Mouse (Mus musculus) hindbrain, embryonic 10.5 days (tissue): ENCODE measurements at regions not wholly inside any gene's neighbourhood (a gene's known extent, or its start where the extent isn't known, plus 50 kb on each side); places are given as distances from the start of the nearest gene placed in this dataset.
A peak's percentile ranks its signal among the peaks of the same experiment; 100 is the strongest.

ENCODE experiments used
- DNase-seq: peaks from one replicate; pipeline ENCODE4 v3.0.0-alpha.2; 2017; ENCODE audit warnings: low spot score
- H3K27ac ChIP-seq: fragments of 300-500 bp; sonication (generic); 2 replicates; pipeline ENCODE4 v1.5.1; 2016; ENCODE audit warnings: mild to moderate bottlenecking, moderate library complexity
- H3K27me3 ChIP-seq: fragments of 300-500 bp; sonication (generic); 2 replicates; pipeline ENCODE4 v1.6.1; 2016; ENCODE audit warnings: mild to moderate bottlenecking; ENCODE audit not compliant: poor library complexity, insufficient read depth, severe bottlenecking
- H3K36me3 ChIP-seq: fragments of 300-500 bp; sonication (generic); 2 replicates; pipeline ENCODE4 v1.6.1; 2016; ENCODE audit warnings: mild to moderate bottlenecking, moderate library complexity
- H3K4me1 ChIP-seq: fragments of 300-500 bp; sonication (generic); replicated peaks from 2 replicates; pipeline ENCODE4 v1.6.1; 2016; ENCODE audit warnings: mild to moderate bottlenecking
- H3K4me3 ChIP-seq: fragments of 300-500 bp; sonication (generic); 2 replicates; pipeline ENCODE4 v1.5.1; 2016; ENCODE audit warnings: mild to moderate bottlenecking, moderate library complexity
- H3K9me3 ChIP-seq: fragments of 300-500 bp; sonication (generic); 2 replicates; pipeline ENCODE4 v1.6.1; 2016; ENCODE audit warnings: mild to moderate bottlenecking, moderate library complexity
- WGBS: fragments of 180-500 bp; shearing (Covaris S2); methylation state at CpG from one replicate; pipeline ENCODE4 v1.1.7; 2016; 5-methylcytosine and 5-hydroxymethylcytosine counted together

DNA sequence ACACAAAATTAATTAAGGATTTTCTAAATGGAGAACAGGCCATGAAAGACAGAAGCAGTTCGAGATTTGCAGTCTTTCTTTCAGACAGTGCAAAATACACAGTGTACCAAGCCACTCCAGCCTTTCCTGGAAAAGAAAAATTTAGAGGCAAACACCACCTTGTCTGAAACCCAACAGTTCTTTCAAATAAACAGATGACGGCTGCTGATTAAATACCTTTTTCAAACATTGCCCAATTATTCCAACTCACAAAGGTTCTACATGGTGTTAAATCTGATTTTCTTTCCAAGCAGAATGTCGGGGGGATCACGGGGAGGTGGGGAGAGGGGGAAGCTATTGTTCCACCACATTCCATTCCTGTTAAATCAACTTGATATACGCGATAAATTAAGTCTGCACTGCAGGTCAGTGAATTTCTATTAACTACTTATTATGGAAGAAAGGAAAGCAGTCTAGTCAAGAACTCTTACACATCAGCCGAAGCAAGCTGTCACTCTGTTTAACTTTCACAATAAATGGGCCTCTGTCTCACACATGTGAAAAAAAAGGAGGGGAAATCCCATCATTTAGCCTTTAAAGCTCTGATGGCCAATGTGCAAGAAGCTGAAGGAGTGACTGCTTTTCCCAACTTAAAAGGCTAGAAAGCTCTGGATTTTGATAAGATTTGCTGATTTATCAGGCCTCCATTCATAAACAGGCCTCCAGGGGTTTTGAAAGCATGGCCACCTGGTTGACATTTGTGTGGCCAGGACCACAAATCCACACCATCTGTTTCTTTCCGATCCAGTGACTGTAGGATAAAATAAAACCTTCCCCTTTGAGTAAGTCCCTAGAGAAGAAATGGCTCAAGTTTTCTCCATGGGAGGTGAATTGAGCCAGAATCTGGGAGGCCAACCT is 165.4 kb downstream of the Nedd1 start:
- H3K27me3 ChIP-seq = no peaks in the 10 kb centered on the region
- H3K36me3 ChIP-seq = no peaks in the 10 kb centered on the region
- H3K4me1 ChIP-seq = peaks cover 28% of the 10 kb centered on the region
- peak overlapping the region; percentile 86 for H3K27ac ChIP-seq
- peak overlapping the region; percentile 11; the same call in 1 of the 2 replicates for H3K4me3 ChIP-seq
- WGBS = 13% methylated on average over 8 of the region's 8 CpGs
- H3K9me3 ChIP-seq = no peaks in the 10 kb centered on the region
- DNase-seq = peak; percentile 39

DNA sequence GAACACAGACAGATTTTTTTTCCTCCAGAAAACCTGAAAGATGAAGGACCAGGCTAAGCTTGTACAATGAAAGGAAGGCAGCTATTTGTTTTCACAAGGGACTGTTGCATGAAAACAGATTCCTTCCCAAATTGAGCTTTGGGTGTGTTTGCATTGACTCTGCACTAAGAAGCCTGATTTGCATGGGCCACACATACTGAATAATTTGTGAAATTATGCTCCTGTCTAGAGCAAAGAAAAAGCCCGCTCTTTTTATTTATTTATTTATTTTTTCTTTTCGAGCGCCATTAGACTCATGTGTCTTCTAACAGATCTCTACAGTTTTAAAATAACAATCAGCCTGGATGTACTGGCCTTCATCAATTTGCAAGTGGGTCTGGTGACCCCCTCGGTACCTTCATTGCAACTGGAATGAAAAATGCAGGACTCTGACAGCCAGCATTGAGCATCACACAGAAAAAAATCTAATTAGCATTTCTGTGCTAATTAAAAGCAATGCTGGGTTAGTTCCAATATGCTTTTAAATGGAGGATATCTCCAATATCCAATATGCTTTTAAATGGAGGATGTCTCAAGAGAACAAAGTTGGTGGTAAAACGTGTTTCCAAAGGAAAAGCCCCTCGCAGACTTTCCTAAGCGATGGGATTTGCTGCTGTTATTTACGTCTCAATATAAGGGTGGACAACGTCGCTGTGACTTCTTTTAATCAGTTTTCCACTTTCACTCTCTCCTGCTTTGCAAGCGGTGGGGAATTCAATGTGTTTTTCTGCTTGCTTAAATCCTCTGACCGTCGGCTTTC is 166.3 kb downstream of the Nedd1 start:
- DNase-seq = no peak
- 30% methylated on average over 13 of the region's 13 CpGs for WGBS

DNA sequence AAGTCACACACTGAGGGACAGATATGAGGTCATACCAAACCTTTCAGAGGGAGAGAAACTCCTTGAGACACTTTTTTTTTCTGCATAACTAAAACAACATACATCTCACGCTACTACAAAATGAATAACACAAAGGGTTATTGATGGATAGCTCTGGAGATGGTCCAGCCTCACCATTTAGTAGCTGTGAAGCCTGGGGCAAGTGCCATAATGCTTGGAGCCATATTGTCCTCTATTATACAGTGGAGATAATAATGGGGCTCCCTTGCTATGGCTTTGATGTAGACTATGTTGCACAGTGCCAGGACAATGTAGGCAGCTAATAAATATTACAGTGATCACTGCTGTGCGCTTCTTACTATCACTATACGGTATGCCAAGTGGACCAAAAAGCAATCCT is 168.3 kb downstream of the Nedd1 start:
- no peak for DNase-seq
- Histone ChIP-seq H3K9me3 (no peaks in the 10 kb centered on the region), H3K4me1 (peaks cover 28% of the 10 kb centered on the region), H3K27ac (no peak overlapping the region), H3K27me3 (no peaks in the 10 kb centered on the region), H3K4me3 (no peak overlapping the region), H3K36me3 (no peaks in the 10 kb centered on the region)
- 92% methylated on average over 3 of the region's 3 CpGs for WGBS

More for the DNA sequence above, 166.3 kb downstream of the Nedd1 start:
- H3K9me3 ChIP-seq = no peaks in the 10 kb centered on the region
- H3K36me3 ChIP-seq = no peaks in the 10 kb centered on the region
- no peaks in the 10 kb centered on the region for H3K27me3 ChIP-seq
- peak overlapping the region; percentile 11 for H3K4me3 ChIP-seq
- peaks cover 28% of the 10 kb centered on the region for H3K4me1 ChIP-seq
- H3K27ac ChIP-seq = peak overlapping the region; percentile 86

DNA sequence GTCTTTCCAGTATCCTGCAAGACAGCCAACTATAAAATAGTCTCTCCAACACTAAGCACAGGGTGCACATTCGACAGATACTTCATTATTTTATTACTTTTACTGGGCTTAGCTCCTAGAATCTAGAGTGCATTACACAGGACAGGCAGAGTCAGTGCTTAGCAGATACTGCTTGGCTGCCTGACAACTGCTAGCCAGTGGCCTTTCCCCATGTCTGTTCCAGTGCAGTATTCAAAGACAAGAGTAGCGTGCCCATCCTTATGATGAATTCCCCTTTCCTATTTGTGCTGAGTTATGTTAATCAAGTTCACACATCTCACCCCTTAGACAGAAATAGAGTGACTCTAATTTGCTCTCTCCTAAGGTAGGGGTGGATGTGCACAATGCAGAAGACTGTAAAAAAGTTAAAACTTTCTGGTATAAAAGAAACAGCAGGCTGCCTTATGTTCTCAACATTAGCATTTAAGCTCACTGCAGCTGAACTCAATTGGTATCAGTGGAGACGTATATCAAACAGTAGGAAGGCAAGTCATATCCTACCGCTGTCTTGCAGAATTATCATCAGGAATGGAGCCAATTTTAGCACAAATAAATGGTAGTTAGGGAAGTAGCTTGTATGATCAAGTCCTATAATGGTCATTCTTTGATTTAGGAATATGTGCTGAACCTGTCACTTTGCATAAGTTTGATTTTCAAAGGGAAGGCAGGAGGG is 173.2 kb downstream of the Nedd1 start:
- 71% methylated on average over 4 of the region's 4 CpGs for WGBS
- Histone ChIP-seq H3K27me3 (no peaks in the 10 kb centered on the region), H3K4me3 (no peak overlapping the region), H3K27ac (no peak overlapping the region), H3K36me3 (no peaks in the 10 kb centered on the region), H3K9me3 (no peaks in the 10 kb centered on the region), H3K4me1 (0 out of 2 replicates have a peak, but pooled peaks cover 2% of the 10 kb centered on the region)
- DNase-seq = no peak

DNA sequence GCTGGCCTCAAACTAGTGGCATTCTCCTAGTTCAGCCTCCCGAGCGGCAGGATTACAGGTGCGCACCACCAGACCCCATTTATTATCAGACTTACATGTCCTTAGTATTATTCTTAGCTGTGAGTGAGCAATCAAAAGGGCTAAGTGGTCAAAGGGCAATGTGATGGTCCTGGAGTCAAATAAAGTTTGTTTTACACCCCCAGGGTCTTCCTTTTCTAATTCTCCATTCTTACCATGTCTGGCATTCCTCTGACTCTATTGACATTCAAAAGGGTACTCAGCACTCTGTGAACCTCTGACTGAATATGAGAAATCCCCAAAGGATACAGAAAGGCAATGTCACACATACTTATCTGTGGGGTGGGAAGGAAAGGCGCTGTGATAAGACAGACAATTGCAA is 183.8 kb downstream of the Nedd1 start:
- Histone ChIP-seq H3K4me1 (no peaks in the 10 kb centered on the region), H3K27me3 (no peaks in the 10 kb centered on the region), H3K36me3 (no peaks in the 10 kb centered on the region), H3K4me3 (no peak overlapping the region), H3K27ac (no peak overlapping the region), H3K9me3 (no peaks in the 10 kb centered on the region)
- WGBS = 83% methylated on average over 4 of the region's 4 CpGs
- DNase-seq = no peak

DNA sequence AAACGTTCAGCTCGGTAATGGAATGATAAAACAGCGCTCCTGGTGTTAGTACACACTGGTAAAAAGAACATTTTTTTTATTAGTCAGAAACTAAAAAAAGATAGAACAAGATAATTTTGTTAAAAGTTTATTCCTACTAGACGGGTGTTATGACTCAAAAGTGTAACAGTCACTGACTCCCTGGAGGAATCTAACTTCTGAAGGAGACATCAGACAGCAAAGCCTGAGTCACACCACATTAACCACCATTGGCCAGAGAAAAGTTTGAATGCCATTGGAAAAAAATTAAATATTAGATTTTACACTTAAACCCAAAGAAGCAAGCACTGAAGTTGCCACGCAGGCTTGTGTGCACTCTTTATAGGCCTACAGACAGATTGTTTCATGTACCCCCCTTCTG is 205.3 kb downstream of the Nedd1 start:
- Histone ChIP-seq H3K27me3 (no peaks in the 10 kb centered on the region), H3K27ac (no peak overlapping the region), H3K4me1 (0 out of 2 replicates have a peak, but pooled peaks cover 4% of the 10 kb centered on the region), H3K36me3 (no peaks in the 10 kb centered on the region), H3K4me3 (no peak overlapping the region), H3K9me3 (0 out of 2 replicates have a peak, but pooled peaks cover 4% of the 10 kb centered on the region)
- 85% methylated on average over 5 of the region's 5 CpGs for WGBS
- DNase-seq = no peak

DNA sequence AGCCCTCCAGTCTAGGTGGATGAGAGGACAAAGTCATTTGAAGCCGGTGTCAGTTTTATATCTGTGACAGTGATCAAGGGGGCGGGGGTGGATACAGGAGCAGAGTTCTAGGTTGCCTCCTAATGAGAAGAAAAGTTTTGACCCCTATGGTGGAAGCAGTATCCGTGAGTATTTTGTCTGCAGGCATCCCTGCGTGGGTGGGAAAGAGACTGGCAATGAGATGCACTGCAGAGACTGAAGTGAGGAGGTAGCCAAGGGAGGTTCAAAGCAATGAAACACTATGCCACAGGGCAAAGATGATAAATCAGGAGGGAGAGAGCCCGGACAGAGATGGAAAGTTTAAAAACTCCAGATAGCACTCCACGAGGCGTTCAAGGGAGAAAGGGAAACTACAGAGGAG is 210.5 kb downstream of the Nedd1 start:
- WGBS = 78% methylated on average over 7 of the region's 7 CpGs
- H3K9me3 ChIP-seq = no peaks in the 10 kb centered on the region
- no peak overlapping the region for H3K27ac ChIP-seq
- no peaks in the 10 kb centered on the region for H3K36me3 ChIP-seq
- no peak overlapping the region for H3K4me3 ChIP-seq
- H3K4me1 ChIP-seq = 0 out of 2 replicates have a peak, but pooled peaks cover 6% of the 10 kb centered on the region
- H3K27me3 ChIP-seq = no peaks in the 10 kb centered on the region
- no peak for DNase-seq

DNA sequence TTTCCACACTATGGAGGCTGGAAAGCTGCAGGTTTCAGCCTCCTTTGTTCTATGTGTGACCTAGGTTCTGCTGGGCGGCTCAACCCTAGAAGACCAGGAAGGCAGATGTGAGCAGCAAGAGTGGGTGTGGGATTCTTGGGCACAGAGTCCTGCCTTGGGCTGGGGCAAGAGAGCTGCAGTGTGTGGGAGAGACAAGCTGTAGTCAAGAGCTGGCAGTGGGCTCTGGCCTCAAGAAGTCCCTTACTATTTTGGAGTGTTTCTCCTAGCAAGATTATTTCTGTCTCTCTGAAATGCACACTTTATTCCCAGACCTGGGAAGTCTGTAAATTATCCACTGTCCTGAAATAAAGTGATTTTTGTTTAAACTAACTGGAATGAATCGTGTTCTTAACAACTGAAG is 211.5 kb downstream of the Nedd1 start:
- 91% methylated on average over 2 of the region's 2 CpGs for WGBS
- Histone ChIP-seq H3K4me3 (no peak overlapping the region), H3K4me1 (0 out of 2 replicates have a peak, but pooled peaks cover 6% of the 10 kb centered on the region), H3K27me3 (no peaks in the 10 kb centered on the region), H3K36me3 (no peaks in the 10 kb centered on the region), H3K9me3 (no peaks in the 10 kb centered on the region), H3K27ac (no peak overlapping the region)
- no peak for DNase-seq

DNA sequence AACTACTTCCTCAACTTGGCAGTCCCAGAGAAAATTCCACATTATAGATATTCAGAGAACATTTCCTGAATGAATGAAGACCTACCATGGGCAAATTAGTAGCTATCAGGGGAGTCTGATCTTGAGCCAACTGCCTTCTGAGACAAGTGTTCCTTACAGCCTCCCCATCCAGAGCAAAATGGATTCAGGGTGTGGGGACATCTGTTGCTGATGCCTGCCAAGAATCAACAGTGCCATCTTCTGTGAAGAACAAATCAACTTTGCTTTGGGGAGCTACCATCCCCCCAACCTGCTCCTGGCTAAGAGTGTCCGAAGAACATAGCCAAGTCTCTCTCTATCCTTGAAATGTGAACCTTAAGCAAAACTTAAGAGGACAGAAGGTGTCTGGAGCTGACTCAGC is 217.9 kb downstream of the Nedd1 start:
- H3K9me3 ChIP-seq = no peaks in the 10 kb centered on the region
- H3K4me3 ChIP-seq = no peak overlapping the region
- WGBS = 87% methylated on average over 1 of the region's 1 CpGs
- H3K36me3 ChIP-seq = no peaks in the 10 kb centered on the region
- H3K4me1 ChIP-seq = no peaks in the 10 kb centered on the region
- H3K27ac ChIP-seq = no peak overlapping the region
- H3K27me3 ChIP-seq = no peaks in the 10 kb centered on the region
- DNase-seq = no peak

DNA sequence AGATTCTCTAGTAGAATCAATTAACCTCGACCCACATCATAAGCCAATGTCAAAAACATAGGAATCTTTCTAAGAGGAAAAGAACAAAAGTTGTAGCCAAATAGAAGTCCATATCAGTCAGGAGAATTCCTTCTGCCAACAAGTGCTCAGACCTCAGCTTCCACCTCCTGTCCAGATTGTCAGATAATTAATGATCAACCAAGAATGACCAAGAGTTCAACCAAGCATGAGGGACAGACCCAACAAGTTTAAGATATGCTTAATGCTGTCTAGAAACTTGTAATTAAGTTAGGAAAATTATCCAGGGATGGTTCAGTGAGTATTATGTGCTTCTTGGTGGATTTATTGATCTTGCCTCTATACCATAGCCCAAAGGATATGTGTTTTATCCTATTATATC is 238.6 kb downstream of the Nedd1 start:
- Histone ChIP-seq H3K36me3 (no peaks in the 10 kb centered on the region), H3K4me1 (no peaks in the 10 kb centered on the region), H3K27ac (no peak overlapping the region), H3K27me3 (no peaks in the 10 kb centered on the region), H3K4me3 (no peak overlapping the region), H3K9me3 (peaks cover 6% of the 10 kb centered on the region; the same call in 1 of the 2 replicates)
- no peak for DNase-seq
- 75% methylated on average over 1 of the region's 1 CpGs for WGBS

DNA sequence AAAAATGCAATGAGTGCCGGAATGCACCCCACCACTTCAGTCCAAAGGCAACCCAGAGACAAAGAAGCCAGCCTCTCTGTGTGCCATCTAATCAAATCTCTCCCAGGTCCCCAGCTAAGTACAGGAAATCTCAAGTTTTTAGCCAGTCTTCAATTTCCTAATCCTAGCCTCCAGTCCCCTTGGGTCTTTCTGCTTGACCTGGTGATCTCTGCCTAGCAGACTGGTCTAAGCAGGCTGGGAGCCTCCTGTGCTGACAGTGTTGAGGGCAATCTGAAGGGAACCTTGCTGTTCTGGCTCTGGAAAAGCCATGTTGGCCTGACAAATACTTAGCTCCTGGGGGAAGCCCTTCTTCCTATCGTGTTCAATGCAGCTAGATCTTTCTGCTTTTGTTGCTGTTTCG is 248.9 kb downstream of the Nedd1 start:
- H3K27me3 ChIP-seq = no peaks in the 10 kb centered on the region
- DNase-seq = peak; percentile 23
- no peaks in the 10 kb centered on the region for H3K9me3 ChIP-seq
- H3K4me3 ChIP-seq = no peak overlapping the region
- no peaks in the 10 kb centered on the region for H3K36me3 ChIP-seq
- H3K4me1 ChIP-seq = peaks cover 7% of the 10 kb centered on the region
- peak overlapping the region; percentile 59; the same call in 1 of the 2 replicates for H3K27ac ChIP-seq
- WGBS = 56% methylated on average over 3 of the region's 3 CpGs

DNA sequence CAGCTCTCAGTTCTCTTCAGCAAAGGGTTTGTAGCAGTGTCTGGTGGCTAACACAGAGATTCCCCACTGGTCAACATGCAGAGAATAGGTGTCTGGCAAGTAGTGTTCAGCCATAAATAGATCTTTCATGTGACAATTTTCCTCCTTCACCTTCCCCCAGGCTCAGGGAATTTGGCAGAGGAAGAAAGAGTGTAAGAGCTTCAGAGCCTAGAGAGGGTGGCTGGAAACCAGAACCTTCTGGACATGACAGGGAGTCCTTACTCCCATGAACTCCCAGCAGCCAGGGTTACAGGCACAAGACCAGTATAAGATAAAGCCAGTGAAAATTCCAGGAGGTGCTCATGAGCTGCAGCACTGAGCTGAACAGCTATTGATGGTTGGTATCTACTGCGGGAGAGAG is 251.1 kb downstream of the Nedd1 start:
- no peak for DNase-seq
- H3K27me3 ChIP-seq = no peaks in the 10 kb centered on the region
- no peaks in the 10 kb centered on the region for H3K9me3 ChIP-seq
- no peak overlapping the region for H3K4me3 ChIP-seq
- WGBS = 88% methylated on average over 1 of the region's 1 CpGs
- no peak overlapping the region for H3K27ac ChIP-seq
- H3K36me3 ChIP-seq = no peaks in the 10 kb centered on the region
- H3K4me1 ChIP-seq = peaks cover 7% of the 10 kb centered on the region
